Mouse (Mus musculus) stomach, embryonic 14.5 days (tissue): ENCODE data around the gene Vps54. TPM values are rescaled to one million over a fixed set of nuclear protein-coding genes. Genes with fewer than 3 reads are reported as not detected.

Experiments used
- ATAC-seq: fragments of 200-750 bp; cut with Nextera tagmentation; 2 replicates; pipeline ENCODE4 v1.8.0; 2017; ENCODE audit warnings: low read depth, moderate TSS enrichment; ENCODE audit not compliant: insufficient number of reproducible peaks, insufficient read depth, low FRiP score
- H3K27ac ChIP-seq: fragments of 300-500 bp; sonication (generic); 2 replicates; pipeline ENCODE4 v1.5.1; 2014; ENCODE audit warnings: mild to moderate bottlenecking, low read length, moderate library complexity, mixed read lengths
- H3K27me3 ChIP-seq: fragments of 300-500 bp; sonication (generic); 2 replicates; pipeline ENCODE4 v1.6.1; 2014; ENCODE audit warnings: low read length, control low read depth, mixed read lengths; ENCODE audit not compliant: control insufficient read depth, insufficient read depth
- H3K36me3 ChIP-seq: fragments of 300-500 bp; sonication (generic); 2 replicates; pipeline ENCODE4 v1.6.1; 2014; ENCODE audit warnings: mild to moderate bottlenecking, control low read depth, low read length, moderate library complexity, mixed read lengths; ENCODE audit not compliant: control insufficient read depth, insufficient read depth
- H3K4me1 ChIP-seq: fragments of 300-500 bp; sonication (generic); 2 replicates; pipeline ENCODE4 v1.6.1; 2014; ENCODE audit warnings: low read length, control low read depth, mixed read lengths; ENCODE audit not compliant: control insufficient read depth, insufficient read depth
- H3K4me2 ChIP-seq: fragments of 300-500 bp; sonication (generic); replicated peaks from 2 replicates; pipeline ENCODE4 v1.6.1; 2014; ENCODE audit warnings: low read depth, low read length, control low read depth
- H3K4me3 ChIP-seq: fragments of 300-500 bp; sonication (generic); 2 replicates; pipeline ENCODE4 v1.5.1; 2014; ENCODE audit warnings: low read depth, low read length, control low read depth
- H3K9ac ChIP-seq: fragments of 300-500 bp; sonication (generic); replicated peaks from 2 replicates; pipeline ENCODE4 v1.6.1; 2014; ENCODE audit warnings: low read depth, mild to moderate bottlenecking, control low read depth, low read length, moderate library complexity, mixed read lengths
- H3K9me3 ChIP-seq: fragments of 300-500 bp; sonication (generic); 2 replicates; pipeline ENCODE4 v1.6.1; 2016; ENCODE audit warnings: low read depth, low read length, control low read depth; ENCODE audit not compliant: control insufficient read depth
- WGBS: fragments of 180-500 bp; shearing (Covaris S2); extraction: QIAGEN DNeasy Blood & Tissue Kit; methylation state at CpG from one replicate; pipeline ENCODE4 v1.1.7; 2014; 5-methylcytosine and 5-hydroxymethylcytosine counted together
- polyA plus RNA-seq: library from polyadenylated mRNA; unstranded; fragments of >200 nt; fragmentation: Nextera tagmentation; extraction: Ambion mirVana; gene quantifications from 2 replicates; pipeline ENCODE4 v1.2.1, GENCODE M21; 2014

Gene Vps54
- polyA plus RNA-seq, 1 experiment from 2014 or later = 17.1 TPM

GRCm38 (mm10) chr11:21220754-21221153, 18.3 kb upstream of the Vps54 start:
- no peaks in the 10 kb centered on the region for H3K9me3 ChIP-seq
- H3K9ac ChIP-seq = no peak overlapping the region
- H3K4me2 ChIP-seq = no peak overlapping the region
- no peak for ATAC-seq
- no peaks in the 10 kb centered on the region for H3K4me1 ChIP-seq
- no peaks in the 10 kb centered on the region for H3K27me3 ChIP-seq
- H3K36me3 ChIP-seq = no peaks in the 10 kb centered on the region
- H3K4me3 ChIP-seq = no peak overlapping the region
- no peak overlapping the region for H3K27ac ChIP-seq
- 56% methylated on average over 2 of the region's 2 CpGs for WGBS

- no peaks in the 10 kb centered on the region for H3K27me3 ChIP-seq
- H3K27ac ChIP-seq = no peak overlapping the region
- H3K4me1 ChIP-seq = no peaks in the 10 kb centered on the region
- H3K9me3 ChIP-seq = no peaks in the 10 kb centered on the region
- no peak for ATAC-seq
- no peak overlapping the region for H3K4me3 ChIP-seq
- H3K36me3 ChIP-seq = no peaks in the 10 kb centered on the region
- whole genome bisulfite sequencing = 75% methylated on average over 2 of the region's 2 CpGs
- no peak overlapping the region for H3K4me2 ChIP-seq
- no peak overlapping the region for H3K9ac ChIP-seq
Observed at GRCm38 (mm10) chr11:21221396-21221795, 17.7 kb upstream of the Vps54 start.

- WGBS = 28% methylated on average over 4 of the region's 4 CpGs
- Histone ChIP-seq H3K4me2 (no peak overlapping the region), H3K27me3 (no peaks in the 10 kb centered on the region), H3K9ac (no peak overlapping the region), H3K27ac (no peak overlapping the region), H3K9me3 (no peaks in the 10 kb centered on the region), H3K4me1 (no peaks in the 10 kb centered on the region), H3K36me3 (no peaks in the 10 kb centered on the region), H3K4me3 (no peak overlapping the region)
- no peak for ATAC-seq
Observed at GRCm38 (mm10) chr11:21222606-21223207, 16.4 kb upstream of the Vps54 start.

GRCm38 (mm10) chr11:21223539-21223938, 15.5 kb upstream of the Vps54 start:
- H3K36me3 ChIP-seq = no peaks in the 10 kb centered on the region
- 86% methylated on average over 3 of the region's 3 CpGs for WGBS
- no peak overlapping the region for H3K27ac ChIP-seq
- no peaks in the 10 kb centered on the region for H3K27me3 ChIP-seq
- no peak for ATAC-seq
- no peaks in the 10 kb centered on the region for H3K4me1 ChIP-seq
- H3K9ac ChIP-seq = no peak overlapping the region
- no peaks in the 10 kb centered on the region for H3K9me3 ChIP-seq
- no peak overlapping the region for H3K4me2 ChIP-seq
- no peak overlapping the region for H3K4me3 ChIP-seq

- H3K4me1 ChIP-seq = no peaks in the 10 kb centered on the region
- no peak for ATAC-seq
- H3K27ac ChIP-seq = no peak overlapping the region
- no peak overlapping the region for H3K4me2 ChIP-seq
- H3K9me3 ChIP-seq = no peaks in the 10 kb centered on the region
- H3K27me3 ChIP-seq = no peaks in the 10 kb centered on the region
- WGBS = 87% methylated on average over 6 of the region's 6 CpGs
- no peak overlapping the region for H3K9ac ChIP-seq
- no peak overlapping the region for H3K4me3 ChIP-seq
- H3K36me3 ChIP-seq = no peaks in the 10 kb centered on the region
Observed at GRCm38 (mm10) chr11:21224041-21224440, 15.0 kb upstream of the Vps54 start.

GRCm38 (mm10) chr11:21224446-21224845, 14.6 kb upstream of the Vps54 start:
- Histone ChIP-seq H3K4me2 (no peak overlapping the region), H3K27ac (no peak overlapping the region), H3K9me3 (no peaks in the 10 kb centered on the region), H3K27me3 (no peaks in the 10 kb centered on the region), H3K4me1 (no peaks in the 10 kb centered on the region), H3K4me3 (no peak overlapping the region), H3K9ac (no peak overlapping the region), H3K36me3 (no peaks in the 10 kb centered on the region)
- no peak for ATAC-seq

GRCm38 (mm10) chr11:21224983-21225382, 14.1 kb upstream of the Vps54 start:
- no peak overlapping the region for H3K9ac ChIP-seq
- H3K36me3 ChIP-seq = no peaks in the 10 kb centered on the region
- no peak overlapping the region for H3K27ac ChIP-seq
- no peaks in the 10 kb centered on the region for H3K4me1 ChIP-seq
- no peak overlapping the region for H3K4me3 ChIP-seq
- no peak overlapping the region for H3K4me2 ChIP-seq
- no peak for ATAC-seq
- no peaks in the 10 kb centered on the region for H3K9me3 ChIP-seq
- no peaks in the 10 kb centered on the region for H3K27me3 ChIP-seq

GRCm38 (mm10) chr11:21235381-21235780, 3.7 kb upstream of the Vps54 start:
- Histone ChIP-seq H3K4me1 (peaks cover 6% of the 10 kb centered on the region; the same call in 1 of the 2 replicates), H3K9ac (no peak overlapping the region), H3K27ac (no peak overlapping the region), H3K27me3 (no peaks in the 10 kb centered on the region), H3K4me2 (no peak overlapping the region), H3K4me3 (no peak overlapping the region), H3K36me3 (no peaks in the 10 kb centered on the region), H3K9me3 (no peaks in the 10 kb centered on the region)
- ATAC-seq = no peak

- no peaks in the 10 kb centered on the region for H3K27me3 ChIP-seq
- WGBS = 42% methylated on average over 2 of the region's 2 CpGs
- H3K9ac ChIP-seq = no peak overlapping the region
- ATAC-seq = no peak
- no peak overlapping the region for H3K27ac ChIP-seq
- peaks cover 6% of the 10 kb centered on the region; the same call in 1 of the 2 replicates for H3K4me1 ChIP-seq
- H3K36me3 ChIP-seq = no peaks in the 10 kb centered on the region
- no peaks in the 10 kb centered on the region for H3K9me3 ChIP-seq
- H3K4me3 ChIP-seq = no peak overlapping the region
- no peak overlapping the region for H3K4me2 ChIP-seq
Observed at GRCm38 (mm10) chr11:21235821-21236220, 3.3 kb upstream of the Vps54 start.
